Comparison of ENCODE assay signal across 8 mouse cellular contexts in the genomic region with DNA sequence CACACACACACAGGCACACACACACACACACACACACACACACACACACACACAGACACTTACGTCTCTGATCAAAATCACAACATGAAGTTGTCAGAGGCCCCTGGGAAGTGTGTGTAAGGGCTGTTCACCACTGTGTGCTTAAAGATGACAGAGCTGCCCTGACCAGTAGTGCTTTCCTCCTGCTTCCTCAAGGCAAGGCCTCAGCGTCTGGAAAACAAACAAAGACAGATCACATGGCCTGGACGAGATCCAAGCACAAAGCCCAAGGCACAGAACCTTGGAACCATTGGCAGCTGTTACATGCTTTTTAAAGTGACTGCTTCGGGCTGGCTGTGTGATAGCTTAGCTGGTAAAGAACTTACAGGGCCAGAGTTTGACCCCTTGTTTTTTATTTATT. TPM values are rescaled to one million over a fixed set of nuclear protein-coding genes. Genes with fewer than 3 reads are reported as not detected.
DNase-seq lines count a peak whose midpoint lies in the region; ATAC-seq and TF ChIP-seq lines count a peak whose summit lies in the region.
"Had no signal": no experiment of that assay in that cellular context is flagged by ENCODE, and none has a peak within 500 bp of the region (broad histone marks: within the 10 kb centered on the region; RNA-seq: fewer than 3 reads in every experiment).

No protein-coding gene starts in this region.

- ATAC-seq in embryonic facial prominence, embryonic 12.5 days (ENCODE audit: insufficient number of reproducible peaks, insufficient read depth, low FRiP score, low TSS enrichment) = no peak
- no peak; the same call in 1 of the 2 replicates for ATAC-seq in heart, embryonic 15.5 days (replicated peaks; ENCODE audit: insufficient number of reproducible peaks, insufficient read depth, low FRiP score, low read depth)
- no peak for ATAC-seq in midbrain, postnatal 0 days (ENCODE audit: low FRiP score)

- no peak overlapping the region for H3K9ac ChIP-seq in embryonic facial prominence, embryonic 12.5 days
- H3K9ac ChIP-seq in heart, embryonic 15.5 days = no peak overlapping the region
- no peak overlapping the region for H3K9ac ChIP-seq in midbrain, postnatal 0 days (replicated peaks; ENCODE audit: low read length, poor library complexity, severe bottlenecking)

- no peak overlapping the region for H3K4me3 ChIP-seq in embryonic facial prominence, embryonic 12.5 days
- H3K4me3 ChIP-seq in heart, embryonic 15.5 days = no peak overlapping the region
- H3K4me3 ChIP-seq in midbrain, postnatal 0 days (ENCODE audit: low read depth, low read length) = no peak overlapping the region

- H3K27me3 ChIP-seq in embryonic facial prominence, embryonic 12.5 days = no peaks in the 10 kb centered on the region
- H3K27me3 ChIP-seq in heart, embryonic 15.5 days = no peaks in the 10 kb centered on the region
- no peaks in the 10 kb centered on the region for H3K27me3 ChIP-seq in midbrain, postnatal 0 days (ENCODE audit: insufficient read depth, low read length)

- H3K4me2 ChIP-seq in embryonic facial prominence, embryonic 12.5 days (replicated peaks) = no peak overlapping the region
- H3K4me2 ChIP-seq in heart, embryonic 15.5 days = no peak overlapping the region
- H3K4me2 ChIP-seq in midbrain, postnatal 0 days (ENCODE audit: low read depth, low read length, poor library complexity, severe bottlenecking) = no peak overlapping the region

- H3K9me3 ChIP-seq in embryonic facial prominence, embryonic 12.5 days = no peaks in the 10 kb centered on the region
- H3K9me3 ChIP-seq in heart, embryonic 15.5 days (replicated peaks) = no peaks in the 10 kb centered on the region
- no peaks in the 10 kb centered on the region for H3K9me3 ChIP-seq in midbrain, postnatal 0 days (ENCODE audit: low read length)

- no peak for TF ChIP-seq CTCF in midbrain, postnatal 0 days (IDR thresholded peaks at IDR 0.05)

- DNase-seq in 416B (ENCODE audit: low read depth) (peak; percentile 42), MN1 (ENCODE audit: low spot score) (peak; percentile 85)
- peak; percentile 67 to 75 for DNase-seq in kidney, postnatal 4 days
- DNase-seq in midbrain, postnatal 0 days (ENCODE audit: low spot score) = peak; percentile 73
- DNase-seq in spleen, postnatal 14 days (ENCODE audit: low spot score in 2 of 2) = no peak

- WGBS in embryonic facial prominence, embryonic 12.5 days = 41% methylated on average over 4 of the region's 4 CpGs
- WGBS in heart, embryonic 15.5 days = 22% methylated on average over 4 of the region's 4 CpGs
- WGBS in midbrain, postnatal 0 days = 38% methylated on average over 4 of the region's 4 CpGs

- peak overlapping the region; percentile 50 for H3K27ac ChIP-seq in embryonic facial prominence, embryonic 12.5 days
- H3K27ac ChIP-seq in heart, embryonic 15.5 days = peak overlapping the region; percentile 39
- H3K27ac ChIP-seq in midbrain, postnatal 0 days (ENCODE audit: low read depth, low read length) = no peak overlapping the region
- H3K27ac ChIP-seq: macrophage had no signal

- no peaks in the 10 kb centered on the region for H3K4me1 ChIP-seq in embryonic facial prominence, embryonic 12.5 days
- peaks cover 9% of the 10 kb centered on the region for H3K4me1 ChIP-seq in heart, embryonic 15.5 days (replicated peaks)
- no peaks in the 10 kb centered on the region for H3K4me1 ChIP-seq in midbrain, postnatal 0 days (ENCODE audit: insufficient read depth, low read length)

- H3K36me3 ChIP-seq in embryonic facial prominence, embryonic 12.5 days = peaks cover 12% of the 10 kb centered on the region; the same call in 1 of the 2 replicates
- H3K36me3 ChIP-seq in heart, embryonic 15.5 days = 0 out of 2 replicates have a peak, but pooled peaks cover 3% of the 10 kb centered on the region
- peaks cover 29% of the 10 kb centered on the region for H3K36me3 ChIP-seq in midbrain, postnatal 0 days (ENCODE audit: insufficient read depth, low read length)

RNA-seq across cellular contexts. Expression of gene Bhlha15, which starts 31.5 kb away (rescaled TPM):
- polyA plus RNA-seq in embryonic facial prominence, embryonic 12.5 days (2016; fragmentation: Nextera tagmentation; extraction: Ambion mirVana) = 0.08 and 0.10 TPM in 2 replicates
- polyA plus RNA-seq in heart, embryonic 15.5 days (2015; fragmentation: Nextera tagmentation; extraction: Ambion mirVana) = 0.09 and 0.24 TPM in 2 replicates
- total RNA-seq in midbrain, postnatal 0 days (2014; rRNA removed) = 0.09 TPM in 1 of 2 replicates, not detected in the other
- polyA plus RNA-seq in midbrain, postnatal 0 days (2015; fragmentation: Nextera tagmentation; extraction: Ambion mirVana) = 0.06 and 0.09 TPM in 2 replicates
- polyA plus RNA-seq: macrophage had no signal

RNA-seq across cellular contexts. Expression of gene Lmtk2, which starts 58.4 kb away (rescaled TPM):
- 5.3 and 5.6 TPM in 2 replicates for polyA plus RNA-seq in embryonic facial prominence, embryonic 12.5 days (2016; fragmentation: Nextera tagmentation; extraction: Ambion mirVana)
- polyA plus RNA-seq in heart, embryonic 15.5 days (2015; fragmentation: Nextera tagmentation; extraction: Ambion mirVana) = 3.1 and 4.3 TPM in 2 replicates
- 67.2 and 69.9 TPM in 2 replicates for total RNA-seq in midbrain, postnatal 0 days (2014; rRNA removed)
- 7.1 and 7.3 TPM in 2 replicates for polyA plus RNA-seq in midbrain, postnatal 0 days (2015; fragmentation: Nextera tagmentation; extraction: Ambion mirVana)

Comparison
In these comparisons a context has a peak if more than half of its experiments do, and no peak if none do; other contexts are left out.
1. DNase-seq: peak in 416B (single experiment), MN1 (single experiment), kidney, postnatal 4 days (2 of 2) and midbrain, postnatal 0 days (single experiment); none in spleen, postnatal 14 days (0 of 2).